Mouse (Mus musculus): Measurements from ENCODE around the gene Snx20. TPM values are rescaled to one million over a fixed set of nuclear protein-coding genes. Genes with fewer than 3 reads are reported as not detected.
"Not testable (repeated sequence)": the region's sequence is repeated elsewhere in the genome, so short reads cannot be mapped to it uniquely, and the experiment has no call there.

The Snx20 gene
- polyA plus RNA-seq, 1 experiment from 2014 or later, result 0.83 TPM

DNA sequence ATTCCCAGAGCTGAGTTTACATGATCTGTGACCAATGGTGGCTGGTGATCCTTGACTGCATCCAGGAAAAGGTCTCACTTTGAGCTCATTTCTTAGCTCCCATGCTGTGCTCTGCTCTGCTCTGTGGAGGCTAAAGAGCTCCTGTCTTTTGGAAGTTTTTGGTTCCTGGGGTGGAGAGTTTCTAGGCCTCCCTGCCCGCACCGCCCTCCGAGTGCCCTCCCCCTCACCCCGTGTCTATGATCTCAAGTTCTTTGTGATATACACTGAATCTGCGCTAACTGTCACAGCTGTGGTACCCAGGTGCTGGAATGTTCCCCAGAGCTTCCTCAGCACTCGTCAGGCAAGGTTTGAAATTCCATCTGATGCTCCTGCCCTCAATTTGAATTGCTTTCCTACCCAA, 34.9 kb upstream of the Snx20 start:
- Histone ChIP-seq H3K4me3 (ENCODE audit: low read depth, low read length) (no peak overlapping the region), H3K27me3 (ENCODE audit: control insufficient read depth, insufficient read depth, low read length) (no peaks in the 10 kb centered on the region), H3K4me1 (replicated peaks; ENCODE audit: control insufficient read depth, insufficient read depth, low read length) (no peaks in the 10 kb centered on the region), H3K27ac (ENCODE audit: low read depth, low read length) (no peak overlapping the region), H3K4me2 (ENCODE audit: low read depth, low read length, severe bottlenecking) (no peak overlapping the region), H3K9ac (ENCODE audit: low read length) (no peak overlapping the region), H3K9me3 (ENCODE audit: control insufficient read depth, low read length) (no peaks in the 10 kb centered on the region), H3K36me3 (ENCODE audit: control insufficient read depth, insufficient read depth, low read length) (no peaks in the 10 kb centered on the region)
- DNase-seq (ENCODE audit: low spot score) (no peak), ATAC-seq (replicated peaks; ENCODE audit: low FRiP score) (no peak)
- WGBS, result 82% methylated on average over 6 of the region's 6 CpGs

DNA sequence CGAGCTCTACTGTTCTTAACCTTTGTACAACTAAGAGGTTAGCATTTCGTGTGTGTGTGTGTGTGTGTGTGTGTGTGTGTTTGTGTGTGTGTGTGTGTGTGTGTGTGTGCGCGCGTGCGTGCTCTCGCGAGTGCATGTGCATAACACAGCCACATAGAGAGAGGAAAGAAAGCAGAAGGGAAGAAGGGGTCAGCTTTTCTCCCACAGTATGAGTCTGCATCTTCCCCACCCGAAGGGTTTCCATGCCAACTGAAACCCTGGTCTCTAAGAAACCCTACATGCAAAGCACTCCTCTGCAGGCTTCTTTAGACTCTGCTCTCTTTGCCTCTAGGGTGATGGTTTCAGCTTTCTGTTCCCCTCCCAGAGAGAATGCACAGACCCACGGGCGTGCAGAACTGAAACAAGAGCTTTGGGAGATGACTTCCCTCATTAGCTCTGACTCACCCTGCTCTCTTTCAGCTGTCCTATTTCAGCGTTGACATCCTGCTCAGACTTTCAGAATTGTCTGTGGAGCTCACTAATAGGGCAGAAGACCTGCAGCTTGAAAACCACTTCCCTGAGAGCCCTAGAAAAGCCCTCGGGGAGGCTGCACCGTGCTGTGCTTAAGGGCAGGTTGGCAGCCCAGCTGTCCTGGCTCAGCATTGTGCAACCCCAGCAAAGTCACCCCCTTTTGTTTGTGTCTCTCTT, 32.6 kb upstream of the Snx20 start:
- Histone ChIP-seq H3K9me3 (ENCODE audit: control insufficient read depth, low read length) (no peaks in the 10 kb centered on the region), H3K4me3 (ENCODE audit: low read depth, low read length) (no peak overlapping the region), H3K4me2 (ENCODE audit: low read depth, low read length, severe bottlenecking) (no peak overlapping the region), H3K9ac (ENCODE audit: low read length) (no peak overlapping the region), H3K27me3 (ENCODE audit: control insufficient read depth, insufficient read depth, low read length) (no peaks in the 10 kb centered on the region), H3K36me3 (ENCODE audit: control insufficient read depth, insufficient read depth, low read length) (no peaks in the 10 kb centered on the region), H3K4me1 (replicated peaks; ENCODE audit: control insufficient read depth, insufficient read depth, low read length) (no peaks in the 10 kb centered on the region), H3K27ac (ENCODE audit: low read depth, low read length) (no peak overlapping the region)
- DNase-seq (ENCODE audit: low spot score), result no peak
- ATAC-seq (replicated peaks; ENCODE audit: low FRiP score), result no peak
- WGBS, result 63% methylated on average over 14 of the region's 14 CpGs

DNA sequence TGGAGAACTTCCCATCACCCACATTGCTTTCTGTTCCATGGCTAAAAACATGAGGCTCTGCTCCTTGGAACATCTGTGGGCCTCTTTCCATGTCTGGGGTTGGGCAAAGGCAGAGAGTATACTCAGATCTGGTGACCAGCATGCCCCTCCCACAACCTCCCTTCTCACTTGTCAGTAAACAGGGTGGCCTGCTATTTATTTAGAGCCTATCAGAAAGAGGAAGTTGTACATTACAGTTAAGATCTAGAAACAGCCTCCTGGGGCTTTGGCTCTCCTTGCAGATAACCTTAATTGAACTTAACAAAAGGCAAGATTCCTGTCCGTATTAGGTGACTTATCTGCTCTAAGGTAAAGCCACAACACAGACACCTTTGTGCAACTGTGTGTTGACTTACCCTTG, 30.5 kb upstream of the Snx20 start:
- Histone ChIP-seq H3K4me1 (replicated peaks; ENCODE audit: control insufficient read depth, insufficient read depth, low read length) (no peaks in the 10 kb centered on the region), H3K9me3 (ENCODE audit: control insufficient read depth, low read length) (no peaks in the 10 kb centered on the region), H3K4me3 (ENCODE audit: low read depth, low read length) (no peak overlapping the region), H3K4me2 (ENCODE audit: low read depth, low read length, severe bottlenecking) (no peak overlapping the region), H3K9ac (ENCODE audit: low read length) (no peak overlapping the region), H3K36me3 (ENCODE audit: control insufficient read depth, insufficient read depth, low read length) (no peaks in the 10 kb centered on the region), H3K27ac (ENCODE audit: low read depth, low read length) (no peak overlapping the region), H3K27me3 (ENCODE audit: control insufficient read depth, insufficient read depth, low read length) (no peaks in the 10 kb centered on the region)
- DNase-seq (ENCODE audit: low spot score) (no peak), ATAC-seq (replicated peaks; ENCODE audit: low FRiP score) (no peak)
- 82% methylated on average over 1 of the region's 1 CpGs for WGBS

DNA sequence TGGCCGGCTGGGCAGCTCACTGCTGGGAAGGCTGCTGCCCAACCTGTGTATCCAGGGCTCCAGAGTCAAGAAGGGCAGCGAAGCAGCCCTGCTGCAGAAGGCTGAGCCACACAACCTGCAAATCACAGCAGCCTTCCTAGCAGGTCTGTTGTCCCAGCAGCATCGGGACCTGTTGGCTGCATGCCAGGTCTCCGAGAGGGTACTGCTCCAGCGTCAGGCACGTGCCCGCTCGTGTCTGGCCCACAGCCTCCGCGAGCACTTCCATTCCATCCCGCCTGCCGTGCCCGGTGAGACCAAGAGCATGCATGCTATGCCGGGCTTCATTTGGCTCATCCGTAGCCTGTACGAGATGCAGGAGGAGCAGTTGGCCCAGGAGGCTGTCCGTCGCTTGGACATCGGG, 29.0 kb upstream of the Snx20 start:
- Histone ChIP-seq H3K4me2 (ENCODE audit: low read depth, low read length, severe bottlenecking) (no peak overlapping the region), H3K27me3 (ENCODE audit: control insufficient read depth, insufficient read depth, low read length) (no peaks in the 10 kb centered on the region), H3K36me3 (ENCODE audit: control insufficient read depth, insufficient read depth, low read length) (no peaks in the 10 kb centered on the region), H3K9ac (ENCODE audit: low read length) (no peak overlapping the region), H3K27ac (ENCODE audit: low read depth, low read length) (no peak overlapping the region), H3K4me3 (ENCODE audit: low read depth, low read length) (no peak overlapping the region), H3K9me3 (ENCODE audit: control insufficient read depth, low read length) (no peaks in the 10 kb centered on the region), H3K4me1 (replicated peaks; ENCODE audit: control insufficient read depth, insufficient read depth, low read length) (no peaks in the 10 kb centered on the region)
- ATAC-seq (replicated peaks; ENCODE audit: low FRiP score) (no peak), DNase-seq (ENCODE audit: low spot score) (no peak)
- whole genome bisulfite sequencing, result 93% methylated on average over 19 of the region's 19 CpGs

DNA sequence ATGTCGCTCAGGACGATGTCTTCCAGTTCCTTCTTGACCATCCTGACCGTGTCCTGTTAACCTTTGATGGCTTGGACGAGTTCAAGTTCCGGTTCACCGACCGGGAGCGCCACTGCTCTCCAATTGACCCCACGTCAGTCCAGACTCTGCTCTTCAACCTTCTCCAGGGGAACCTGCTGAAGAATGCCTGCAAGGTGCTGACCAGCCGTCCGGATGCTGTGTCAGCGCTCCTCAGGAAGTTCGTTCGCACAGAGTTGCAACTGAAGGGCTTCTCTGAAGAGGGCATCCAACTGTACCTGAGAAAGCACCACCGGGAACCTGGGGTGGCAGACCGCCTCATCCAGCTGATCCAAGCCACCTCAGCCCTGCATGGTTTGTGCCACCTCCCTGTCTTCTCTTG, 28.2 kb upstream of the Snx20 start:
- Histone ChIP-seq H3K4me2 (ENCODE audit: low read depth, low read length, severe bottlenecking) (no peak overlapping the region), H3K9me3 (ENCODE audit: control insufficient read depth, low read length) (no peaks in the 10 kb centered on the region), H3K4me1 (replicated peaks; ENCODE audit: control insufficient read depth, insufficient read depth, low read length) (no peaks in the 10 kb centered on the region), H3K36me3 (ENCODE audit: control insufficient read depth, insufficient read depth, low read length) (no peaks in the 10 kb centered on the region), H3K27ac (ENCODE audit: low read depth, low read length) (no peak overlapping the region), H3K4me3 (ENCODE audit: low read depth, low read length) (no peak overlapping the region), H3K27me3 (ENCODE audit: control insufficient read depth, insufficient read depth, low read length) (no peaks in the 10 kb centered on the region), H3K9ac (ENCODE audit: low read length) (no peak overlapping the region)
- ATAC-seq (replicated peaks; ENCODE audit: low FRiP score) (no peak), DNase-seq (ENCODE audit: low spot score) (no peak)
- WGBS, result 84% methylated on average over 16 of the region's 16 CpGs

DNA sequence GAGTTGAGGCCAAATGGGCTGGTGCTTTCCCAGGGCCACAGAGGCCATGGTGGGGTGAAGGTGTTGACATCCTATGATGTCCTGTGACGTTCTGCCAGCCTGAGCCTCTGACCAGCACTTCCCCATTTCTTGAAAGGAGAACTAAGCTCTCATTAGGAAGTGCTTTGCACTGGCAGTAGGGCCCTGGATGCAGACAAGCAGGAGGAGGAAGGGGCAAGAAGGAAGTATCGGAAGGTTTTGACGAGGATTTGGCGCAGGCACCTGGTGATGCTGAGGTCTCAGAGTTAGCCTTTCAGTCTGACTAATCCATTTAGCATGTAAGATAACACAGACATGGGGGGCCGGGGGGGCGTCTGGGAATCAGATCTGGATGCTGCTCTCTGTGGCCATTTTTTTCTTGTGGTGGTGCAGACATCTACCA, 26.5 kb upstream of the Snx20 start:
- no peaks in the 10 kb centered on the region for H3K9me3 ChIP-seq (ENCODE audit: control insufficient read depth, low read length)
- no peak for ATAC-seq (replicated peaks; ENCODE audit: low FRiP score)
- no peak overlapping the region for H3K9ac ChIP-seq (ENCODE audit: low read length)
- WGBS, result 83% methylated on average over 6 of the region's 6 CpGs
- no peaks in the 10 kb centered on the region for H3K27me3 ChIP-seq (ENCODE audit: control insufficient read depth, insufficient read depth, low read length)
- no peak overlapping the region for H3K4me3 ChIP-seq (ENCODE audit: low read depth, low read length)
- no peaks in the 10 kb centered on the region for H3K4me1 ChIP-seq (replicated peaks; ENCODE audit: control insufficient read depth, insufficient read depth, low read length)
- H3K27ac ChIP-seq (ENCODE audit: low read depth, low read length), result no peak overlapping the region
- no peak for DNase-seq (ENCODE audit: low spot score)
- no peaks in the 10 kb centered on the region for H3K36me3 ChIP-seq (ENCODE audit: control insufficient read depth, insufficient read depth, low read length)
- no peak overlapping the region for H3K4me2 ChIP-seq (ENCODE audit: low read depth, low read length, severe bottlenecking)

DNA sequence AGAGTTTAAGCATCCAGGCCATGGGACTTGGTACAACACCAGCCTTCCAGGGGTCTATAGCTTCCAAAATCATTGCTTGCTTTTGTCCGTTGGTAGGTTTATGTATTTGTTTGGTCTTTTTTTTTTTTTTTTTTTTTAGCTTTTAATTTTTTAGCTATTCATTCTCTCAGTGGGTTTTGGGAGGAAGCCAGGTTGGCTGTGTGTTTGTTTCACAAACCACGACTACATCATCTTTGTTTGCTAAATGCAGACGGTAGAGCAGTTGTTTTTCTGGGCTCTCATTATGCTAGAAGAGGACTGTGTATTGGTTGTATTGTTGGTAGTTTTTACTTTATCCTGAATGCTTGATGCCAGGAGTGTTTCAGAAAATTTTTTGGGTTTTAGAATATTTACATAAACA, 23.9 kb upstream of the Snx20 start:
- ATAC-seq (replicated peaks; ENCODE audit: low FRiP score) (no peak), DNase-seq (ENCODE audit: low spot score) (no peak)
- Histone ChIP-seq H3K36me3 (ENCODE audit: control insufficient read depth, insufficient read depth, low read length) (no peaks in the 10 kb centered on the region), H3K9ac (ENCODE audit: low read length) (no peak overlapping the region), H3K27me3 (ENCODE audit: control insufficient read depth, insufficient read depth, low read length) (no peaks in the 10 kb centered on the region), H3K4me3 (ENCODE audit: low read depth, low read length) (no peak overlapping the region), H3K4me2 (ENCODE audit: low read depth, low read length, severe bottlenecking) (no peak overlapping the region), H3K27ac (ENCODE audit: low read depth, low read length) (no peak overlapping the region), H3K4me1 (replicated peaks; ENCODE audit: control insufficient read depth, insufficient read depth, low read length) (no peaks in the 10 kb centered on the region), H3K9me3 (ENCODE audit: control insufficient read depth, low read length) (no peaks in the 10 kb centered on the region)
- WGBS, result 90% methylated on average over 3 of the region's 3 CpGs

DNA sequence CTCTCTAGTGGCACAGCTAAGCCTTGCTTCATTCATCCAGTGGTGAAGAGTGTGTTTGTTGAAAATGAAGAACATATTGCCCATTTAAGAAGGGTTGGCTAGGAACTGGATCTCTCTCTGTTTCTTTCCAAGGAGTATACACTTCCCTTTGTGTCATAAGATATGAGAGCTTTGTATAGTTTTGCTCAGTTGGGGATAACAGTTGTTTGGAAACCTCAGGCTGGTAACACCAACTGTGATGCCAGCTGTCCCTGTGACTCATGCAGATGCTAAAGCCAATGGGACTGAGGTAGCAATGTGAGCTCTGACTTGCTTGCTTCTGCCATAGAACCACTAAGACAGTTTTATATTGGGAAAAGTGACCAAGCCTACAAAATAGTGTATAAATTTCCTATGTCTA, 19.4 kb upstream of the Snx20 start:
- H3K4me3 ChIP-seq (ENCODE audit: low read depth, low read length), result no peak overlapping the region
- DNase-seq (ENCODE audit: low spot score), result no peak
- no peaks in the 10 kb centered on the region for H3K4me1 ChIP-seq (replicated peaks; ENCODE audit: control insufficient read depth, insufficient read depth, low read length)
- H3K27me3 ChIP-seq (ENCODE audit: control insufficient read depth, insufficient read depth, low read length), result no peaks in the 10 kb centered on the region
- ATAC-seq (replicated peaks; ENCODE audit: low FRiP score), result no peak
- no peak overlapping the region for H3K27ac ChIP-seq (ENCODE audit: low read depth, low read length)
- no peak overlapping the region for H3K4me2 ChIP-seq (ENCODE audit: low read depth, low read length, severe bottlenecking)
- no peak overlapping the region for H3K9ac ChIP-seq (ENCODE audit: low read length)
- no peaks in the 10 kb centered on the region for H3K9me3 ChIP-seq (ENCODE audit: control insufficient read depth, low read length)
- H3K36me3 ChIP-seq (ENCODE audit: control insufficient read depth, insufficient read depth, low read length), result no peaks in the 10 kb centered on the region

DNA sequence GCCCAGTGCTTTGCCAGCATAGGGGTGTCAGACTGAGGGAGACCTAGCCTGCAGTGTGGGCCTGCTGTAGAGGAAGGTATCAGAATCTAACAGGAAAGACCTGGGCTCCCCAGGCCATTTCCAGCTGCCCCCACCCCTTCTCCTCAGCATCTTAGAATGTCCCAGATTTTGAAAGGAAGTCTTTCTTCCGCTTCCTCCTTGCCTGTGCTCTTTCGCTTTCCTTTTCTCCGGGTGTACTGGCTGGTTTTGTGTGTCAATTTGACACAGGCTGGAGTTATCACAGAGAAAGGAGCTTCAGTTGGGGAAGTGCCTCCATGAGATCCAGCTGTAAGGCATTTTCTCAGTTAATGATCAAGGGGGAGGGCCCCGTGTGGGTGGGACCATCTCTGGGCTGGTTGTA, 15.2 kb upstream of the Snx20 start:
- H3K4me2 ChIP-seq (ENCODE audit: low read depth, low read length, severe bottlenecking); DNase-seq (ENCODE audit: low spot score); H3K36me3 ChIP-seq (ENCODE audit: control insufficient read depth, insufficient read depth, low read length); H3K4me3 ChIP-seq (ENCODE audit: low read depth, low read length); H3K9me3 ChIP-seq (ENCODE audit: control insufficient read depth, low read length); ATAC-seq (replicated peaks; ENCODE audit: low FRiP score); H3K4me1 ChIP-seq (replicated peaks; ENCODE audit: control insufficient read depth, insufficient read depth, low read length); H3K27ac ChIP-seq (ENCODE audit: low read depth, low read length); H3K27me3 ChIP-seq (ENCODE audit: control insufficient read depth, insufficient read depth, low read length); H3K9ac ChIP-seq (ENCODE audit: low read length): not testable (repeated sequence)
- WGBS, result 77% methylated on average over 4 of the region's 4 CpGs
